Mouse (Mus musculus) ES-E14 (cell line): ENCODE data around the gene Degs2.

ENCODE experiments used
- HCFC1 ChIP-seq: IDR thresholded peaks from 2 replicates; pipeline ENCODE4 v1.6.1; 2012; ENCODE audit warnings: low read length, inconsistent platforms, borderline replicate concordance; ENCODE audit not compliant: insufficient read depth
- MAFK ChIP-seq: IDR thresholded peaks from 2 replicates; pipeline ENCODE4 v1.6.1; 2014; ENCODE audit warnings: mild to moderate bottlenecking, low read depth, low read length, inconsistent platforms; ENCODE audit not compliant: insufficient read depth
- ZNF384 ChIP-seq: IDR thresholded peaks from 2 replicates; pipeline ENCODE4 v1.6.1; 2012; ENCODE audit warnings: low read depth, low read length, inconsistent platforms

- TF ChIP-seq MAFK (no peak), HCFC1 (no peak), ZNF384 (no peak)
Measured at GRCm38 (mm10) chr12:108710861-108711615, 8.9 kb upstream of the Degs2 start.
